ENCODE assay signal across 26 mouse cellular contexts in the genomic region with DNA sequence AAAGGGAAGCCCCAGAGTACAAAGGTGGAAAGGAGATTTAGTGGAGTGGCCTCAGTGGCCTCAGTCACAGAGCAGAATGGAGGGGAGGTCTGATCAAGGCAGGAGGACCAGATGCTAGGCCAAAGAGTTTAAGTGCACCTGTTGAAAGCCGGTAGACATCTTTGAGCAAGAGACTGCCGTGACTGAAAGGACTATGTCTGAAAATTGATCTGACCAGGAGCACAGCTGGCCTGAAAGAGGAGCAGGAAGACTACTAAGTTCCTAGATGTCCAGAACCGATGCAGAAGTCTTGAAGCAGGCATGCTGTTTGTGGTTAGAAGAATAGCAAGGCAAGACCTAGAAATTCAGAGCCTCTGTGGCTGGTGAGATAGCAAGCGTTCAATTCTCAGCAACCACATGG. TPM values are rescaled to one million over a fixed set of nuclear protein-coding genes. Genes with fewer than 3 reads are reported as not detected.
DNase-seq lines count a peak whose midpoint lies in the region; TF ChIP-seq lines count a peak whose summit lies in the region.
"Had no signal": no experiment of that assay in that cellular context is flagged by ENCODE, and none has a peak within 500 bp of the region (broad histone marks: within the 10 kb centered on the region; RNA-seq: fewer than 3 reads in every experiment).

No protein-coding gene starts in this region.

- peak overlapping the region; percentile 25; the same call in 1 of the 2 replicates for H3K27ac ChIP-seq in gastrocnemius, adult 2 months
- H3K27ac ChIP-seq in layer of hippocampus, adult 2 months = no peak overlapping the region
- no peak overlapping the region for H3K27ac ChIP-seq in MEL (ENCODE audit: control insufficient read depth, low read depth, low read length)
- no peak overlapping the region for H3K27ac ChIP-seq in cortical plate, adult 2 months (ENCODE audit: insufficient read depth, low read length)
- H3K27ac ChIP-seq: embryonic facial prominence, embryonic 15.5 days; forebrain, embryonic 10.5 days; heart, embryonic 10.5 days; hindbrain, embryonic 10.5 days had no signal

- intact Hi-C loops in gastrocnemius, adult 2 months (cut with DNase I) = no loop called here
- intact Hi-C loops in gastrocnemius, postnatal 36 days (cut with DNase I) = no loop called here

- no peak overlapping the region for H3K4me3 ChIP-seq in gastrocnemius, adult 2 months
- no peak overlapping the region for H3K4me3 ChIP-seq in layer of hippocampus, adult 2 months
- no peak overlapping the region for H3K4me3 ChIP-seq in MEL (ENCODE audit: control insufficient read depth in 1 of 2, insufficient read depth in 1 of 2, low read depth in 2 of 2, low read length in 2 of 2)
- H3K4me3 ChIP-seq in cortical plate, adult 2 months (ENCODE audit: insufficient read depth, low read length) = no peak overlapping the region
- H3K4me3 ChIP-seq: erythroblast, embryonic 14.5 days; heart, embryonic 10.5 days had no signal

- peaks cover 0 to 3% of the 10 kb centered on the region in 2 experiments; a peak in 2 of 4 replicates for H3K36me3 ChIP-seq in MEL (ENCODE audit: control insufficient read depth in 1 of 2, insufficient read depth in 2 of 2, low read length in 2 of 2)
- H3K36me3 ChIP-seq: embryonic facial prominence, embryonic 15.5 days; forebrain, embryonic 10.5 days; heart, embryonic 10.5 days; hindbrain, embryonic 10.5 days had no signal

- DNase-seq in gastrocnemius, adult 2 months = no peak
- DNase-seq in gastrocnemius, postnatal 36 days = no peak
- no peak for DNase-seq in layer of hippocampus, adult 2 months (ENCODE audit: low spot score in 2 of 2)
- no peak for DNase-seq in layer of hippocampus, adult 18-20 months (ENCODE audit: low spot score in 2 of 2)
- DNase-seq in MEL (ENCODE audit: low read depth, low spot score) = peak; percentile 21
- no peak for DNase-seq in frontal cortex, adult 2 months (ENCODE audit: extremely low spot score in 1 of 2, low spot score in 1 of 2)
- DNase-seq: adrenal gland, adult 2 months; adrenal gland, postnatal 25 days; cerebellum, adult 8-10 months; embryo, embryonic 11 days; gastrocnemius, postnatal 14 days; heart, postnatal 10 days had no signal

- H3K79me2 ChIP-seq in MEL (ENCODE audit: control insufficient read depth, insufficient read depth, low read length, poor library complexity) = peaks cover 2% of the 10 kb centered on the region; the same call in 1 of the 2 replicates

- no peak overlapping the region for H3K9ac ChIP-seq in MEL (ENCODE audit: control insufficient read depth, low read depth, low read length, poor library complexity, severe bottlenecking)
- H3K9ac ChIP-seq: embryonic facial prominence, embryonic 15.5 days had no signal

- TF ChIP-seq POLR2A in MEL (IDR thresholded peaks at IDR 0.05; ENCODE audit: control insufficient read depth in 1 of 2, insufficient read depth in 1 of 2, low read depth in 1 of 2, low read length in 2 of 2, poor library complexity in 1 of 2) = no peak
- TF ChIP-seq POLR2A in cortical plate, adult 2 months (IDR thresholded peaks at IDR 0.05; ENCODE audit: extremely low read depth, insufficient read depth, low read length) = no peak

- TF ChIP-seq RAD21 in MEL (IDR thresholded peaks at IDR 0.05; ENCODE audit: low read depth, low read length) = no peak

- no peaks in the 10 kb centered on the region for H3K9me3 ChIP-seq in MEL (replicated peaks; ENCODE audit: insufficient read depth, low read length)
- H3K9me3 ChIP-seq: embryonic facial prominence, embryonic 15.5 days; forebrain, embryonic 10.5 days; heart, embryonic 10.5 days; hindbrain, embryonic 10.5 days had no signal

- no peak for TF ChIP-seq EP300 in MEL (IDR thresholded peaks at IDR 0.05; ENCODE audit: low read depth in 1 of 2, low read length in 2 of 2)

- no peaks in the 10 kb centered on the region; a peak in 1 of 4 replicates for H3K27me3 ChIP-seq in MEL (ENCODE audit: control insufficient read depth in 1 of 2, insufficient read depth in 2 of 2, low read length in 2 of 2)

- peaks cover 0 to 5% of the 10 kb centered on the region in 2 experiments; a peak in 1 of 4 replicates for H3K4me1 ChIP-seq in MEL (ENCODE audit: control insufficient read depth in 1 of 2, insufficient read depth in 2 of 2, low read length in 2 of 2)
- H3K4me1 ChIP-seq in cortical plate, adult 2 months (ENCODE audit: control insufficient read depth, insufficient read depth, low read length) = no peaks in the 10 kb centered on the region

- TF ChIP-seq CTCF in gastrocnemius, adult 2 months (IDR thresholded peaks at IDR 0.05) = no peak; the same call in 1 of the 2 replicates
- peak; percentile 51 for TF ChIP-seq CTCF in layer of hippocampus, adult 2 months (conservative IDR thresholded peaks at IDR 0.05)
- TF ChIP-seq CTCF in MEL (IDR thresholded peaks at IDR 0.05 in 2 of 3, conservative IDR thresholded peaks at IDR 0.05 in 1 of 3; ENCODE audit: control insufficient read depth in 1 of 3, insufficient read depth in 1 of 3, low read depth in 2 of 3, low read length in 3 of 3, poor library complexity in 1 of 3, severe bottlenecking in 1 of 3) = no peak; a peak in 1 of 6 replicates
- TF ChIP-seq CTCF in cortical plate, adult 2 months (IDR thresholded peaks at IDR 0.05; ENCODE audit: extremely low read depth, insufficient read depth, low read length) = 0 out of 2 replicates have a peak, but pooled peaks have one; percentile 6

TF ChIP-seq in MEL, 35 proteins besides CTCF, POLR2A, EP300 and RAD21:
- no peak for TF ChIP-seq TCF12 (IDR thresholded peaks at IDR 0.05; ENCODE audit: low read depth, low read length)
- no peak for TF ChIP-seq ZMIZ1 (IDR thresholded peaks at IDR 0.05; ENCODE audit: low read depth, low read length)
- no peak for TF ChIP-seq CHD1 (IDR thresholded peaks at IDR 0.05; ENCODE audit: low read depth, low read length)
- no peak for TF ChIP-seq BHLHE40 (IDR thresholded peaks at IDR 0.05; ENCODE audit: borderline replicate concordance, low read depth, low read length)
- no peak for TF ChIP-seq CHD2 (IDR thresholded peaks at IDR 0.05; ENCODE audit: low read length)
- no peak for TF ChIP-seq MXI1 (IDR thresholded peaks at IDR 0.05; ENCODE audit: low read depth, low read length)
- no peak for TF ChIP-seq ZKSCAN1 (IDR thresholded peaks at IDR 0.05; ENCODE audit: low read depth, low read length)
- no peak for TF ChIP-seq NRF1 (IDR thresholded peaks at IDR 0.05; ENCODE audit: insufficient read depth, low read depth, low read length, poor library complexity, severe bottlenecking)
- no peak for TF ChIP-seq MAX (IDR thresholded peaks at IDR 0.05; ENCODE audit: low read length)
- no peak for TF ChIP-seq SMC3 (IDR thresholded peaks at IDR 0.05; ENCODE audit: low read depth, low read length)
- TF ChIP-seq KAT2A (conservative IDR thresholded peaks at IDR 0.05; ENCODE audit: low read depth, low read length) = no peak
- TF ChIP-seq RCOR1 (IDR thresholded peaks at IDR 0.05; ENCODE audit: low read depth, low read length) = no peak
- TF ChIP-seq MAFK (IDR thresholded peaks at IDR 0.05; ENCODE audit: borderline replicate concordance, low read depth, low read length) = no peak
- TF ChIP-seq MYC (IDR thresholded peaks at IDR 0.05; ENCODE audit: low read depth, low read length) = no peak

RNA-seq across cellular contexts. Expression of a gene that starts 1.8 kb away (rescaled TPM):
- 10 to 100 TPM; 66.3 to 79.2 TPM for total RNA-seq in gastrocnemius, adult 2 months (2021)
- total RNA-seq in gastrocnemius, postnatal 36 days (2021) = 10 to 100 TPM; 54.1 to 59.5 TPM
- 100 to 1,000 TPM; 312 to 318 TPM for total RNA-seq in layer of hippocampus, adult 2 months (2021)
- total RNA-seq in layer of hippocampus, adult 18-20 months (2021) = 100 to 1,000 TPM; 329 to 337 TPM
- 0.72 and 0.89 TPM in 2 replicates for total RNA-seq in MEL (2012; rRNA removed)
- polyA plus RNA-seq in MEL (2012; ENCODE audit: insufficient read depth in 1 of 2, insufficient read length in 2 of 2, low read depth in 1 of 2, low replicate concordance in 2 of 2, missing spikeins in 1 of 2) = 1 to 10 TPM in 1 of 2 experiments, not detected in 1; 1.7 TPM
- 270 and 278 TPM in 2 replicates for polyA plus RNA-seq in cortical plate, adult 2 months (2012; rRNA removed)
- polyA plus RNA-seq in frontal cortex, adult 2 months (2012; rRNA removed) = 232 and 238 TPM in 2 replicates
- total RNA-seq: granulocyte monocyte progenitor cell, adult 5-6 weeks had no signal
- polyA plus RNA-seq: erythroblast, embryonic 14.5 days had no signal

RNA-seq across cellular contexts. Expression of a gene that starts 43.3 kb away (rescaled TPM):
- total RNA-seq in gastrocnemius, adult 2 months (2021) = not detected
- total RNA-seq in gastrocnemius, postnatal 36 days (2021) = not detected
- total RNA-seq in layer of hippocampus, adult 2 months (2021) = not detected
- total RNA-seq in layer of hippocampus, adult 18-20 months (2021) = not detected
- not detected in 2 replicates for total RNA-seq in MEL (2012; rRNA removed)
- not detected for polyA plus RNA-seq in MEL (2012; ENCODE audit: insufficient read depth in 1 of 2, insufficient read length in 2 of 2, low read depth in 1 of 2, low replicate concordance in 2 of 2, missing spikeins in 1 of 2)
- polyA plus RNA-seq in cortical plate, adult 2 months (2012; rRNA removed) = not detected in 2 replicates
- polyA plus RNA-seq in frontal cortex, adult 2 months (2012; rRNA removed) = not detected in 2 replicates
- total RNA-seq: adrenal gland, adult 2 months; adrenal gland, postnatal 25 days; CH12.LX; gastrocnemius, postnatal 14 days; granulocyte monocyte progenitor cell, adult 5-6 weeks; heart, postnatal 10 days had no signal
- polyA plus RNA-seq: adrenal gland, adult 2 months; embryonic facial prominence, embryonic 11.5 days; embryonic facial prominence, embryonic 15.5 days; erythroblast, embryonic 14.5 days; forebrain, embryonic 10.5 days; forebrain, embryonic 14.5 days; heart, embryonic 10.5 days; heart, embryonic 14.5 days; hindbrain, embryonic 10.5 days; hindbrain, embryonic 14.5 days; inflammation-experienced regulatory T-cells, adult 6 months; intestine, postnatal 0 days had no signal

Comparison
In these comparisons a context has a peak if more than half of its experiments do, and no peak if none do; other contexts are left out.
1. CTCF ChIP-seq: peak in layer of hippocampus, adult 2 months (single experiment) and cortical plate, adult 2 months (single experiment); none in gastrocnemius, adult 2 months (single experiment) and MEL (0 of 3).
2. RNA of a gene that starts 1.8 kb away (total RNA-seq): 329 to 337 TPM in layer of hippocampus, adult 18-20 months, 312 to 318 TPM in layer of hippocampus, adult 2 months, 66.3 to 79.2 TPM in gastrocnemius, adult 2 months and 54.1 to 59.5 TPM in gastrocnemius, postnatal 36 days; 0.72 to 0.89 TPM in MEL; every median in the first group is over 10 times any median in the second.